Mouse (Mus musculus): Measurements from ENCODE around the gene Tmem80.

- TF ChIP-seq POLR2A (IDR thresholded peaks at IDR 0.05; ENCODE audit: control insufficient read depth, extremely low read depth, insufficient read depth, low read length, poor library complexity) (no peak), CTCF (IDR thresholded peaks at IDR 0.05; ENCODE audit: borderline replicate concordance, control insufficient read depth, extremely low read depth, insufficient read depth, low read length, poor library complexity) (no peak)
Observed at GRCm38 (mm10) chr7:141344787-141345186, 17.2 kb downstream of the Tmem80 start.
